Mouse (Mus musculus) adipocyte (in vitro differentiated cells): ENCODE measurements around the gene Cnn2.
A peak's percentile ranks its signal among the peaks of the same experiment; 100 is the strongest.

Experiments
- DNase-seq: peaks from one replicate; pipeline ENCODE4 v3.0.0-alpha.2; 2016; ENCODE audit warnings: low spot score

Gene Cnn2

GRCm38 (mm10) chr10:79970415-79971182 is 17.8 kb upstream of the Cnn2 start, which contains the start of gene Grin3b:
TSS of gene Grin3b (plus strand) at chr10:79970715.
- no peak for DNase-seq

DNA sequence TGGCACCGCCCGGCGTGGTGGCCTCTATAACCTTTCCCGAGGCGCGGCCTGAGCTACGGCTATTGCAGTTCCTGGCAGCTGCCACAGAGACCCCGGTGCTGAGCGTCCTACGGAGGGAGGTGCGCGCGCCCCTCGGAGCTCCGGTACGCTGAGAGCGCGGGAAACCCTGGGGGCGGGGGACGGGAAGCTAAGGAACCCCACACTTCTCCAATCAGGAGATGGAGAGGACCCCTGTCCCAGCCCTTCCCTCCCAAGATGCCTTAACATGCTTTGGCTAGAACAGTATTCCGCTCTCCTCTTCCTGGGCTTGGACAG is 17.2 kb upstream of the Cnn2 start:
- DNase-seq = no peak

DNA sequence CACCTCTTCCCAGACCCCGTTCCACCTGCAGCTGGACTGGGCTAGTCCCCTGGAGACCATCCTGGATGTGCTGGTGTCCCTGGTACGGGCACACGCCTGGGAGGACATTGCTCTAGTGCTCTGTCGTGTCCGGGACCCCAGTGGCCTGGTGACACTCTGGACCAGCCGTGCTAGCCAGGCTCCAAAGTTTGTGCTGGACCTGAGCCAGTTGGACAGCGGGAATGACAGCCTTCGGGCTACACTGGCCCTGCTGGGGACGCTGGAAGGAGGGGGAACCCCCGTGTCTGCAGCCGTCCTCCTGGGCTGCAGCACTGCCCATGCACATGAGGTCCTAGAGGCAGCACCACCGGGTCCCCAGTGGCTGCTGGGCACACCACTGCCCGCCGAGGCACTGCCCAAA is 15.6 kb upstream of the Cnn2 start:
- DNase-seq = no peak

DNA sequence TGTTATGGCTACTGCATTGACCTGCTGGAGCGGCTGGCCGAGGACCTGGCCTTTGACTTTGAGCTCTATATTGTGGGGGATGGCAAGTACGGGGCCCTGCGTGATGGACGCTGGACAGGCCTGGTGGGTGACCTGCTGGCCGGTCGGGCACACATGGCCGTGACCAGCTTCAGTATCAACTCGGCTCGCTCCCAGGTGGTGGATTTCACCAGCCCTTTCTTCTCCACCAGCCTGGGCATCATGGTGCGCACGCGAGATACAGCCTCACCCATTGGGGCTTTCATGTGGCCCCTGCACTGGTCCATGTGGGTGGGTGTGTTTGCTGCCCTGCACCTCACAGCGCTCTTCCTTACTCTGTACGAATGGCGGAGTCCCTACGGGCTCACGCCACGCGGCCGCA is 14.3 kb upstream of the Cnn2 start:
- DNase-seq = no peak

DNA sequence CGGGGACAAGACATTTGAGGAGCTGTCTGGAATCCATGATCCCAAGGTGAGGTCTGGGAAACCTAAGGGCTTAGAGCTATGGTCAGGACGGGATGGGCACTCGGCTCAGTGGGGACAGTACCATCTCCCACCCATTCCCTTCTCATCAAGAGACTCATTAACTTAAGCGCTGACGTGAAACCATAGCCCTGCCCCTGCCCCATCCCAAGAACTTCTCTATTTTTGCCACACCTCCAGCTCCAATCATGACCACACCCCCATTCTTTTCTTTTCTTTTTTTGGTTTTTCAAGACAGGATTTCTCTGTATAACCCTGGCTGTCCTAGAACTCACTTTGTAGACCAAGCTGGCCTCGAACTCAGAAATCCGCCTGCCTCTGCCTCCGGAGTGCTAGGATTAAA is 13.7 kb upstream of the Cnn2 start:
- DNase-seq = no peak

GRCm38 (mm10) chr10:79976071-79976721 is 12.2 kb upstream of the Cnn2 start:
- no peak for DNase-seq

GRCm38 (mm10) chr10:79976722-79977107 is 11.7 kb upstream of the Cnn2 start:
- no peak for DNase-seq

- no peak for DNase-seq
Measured at GRCm38 (mm10) chr10:79977324-79977723, 11.1 kb upstream of the Cnn2 start.

- DNase-seq = no peak
Measured at GRCm38 (mm10) chr10:79978061-79978460, 10.3 kb upstream of the Cnn2 start.

DNA sequence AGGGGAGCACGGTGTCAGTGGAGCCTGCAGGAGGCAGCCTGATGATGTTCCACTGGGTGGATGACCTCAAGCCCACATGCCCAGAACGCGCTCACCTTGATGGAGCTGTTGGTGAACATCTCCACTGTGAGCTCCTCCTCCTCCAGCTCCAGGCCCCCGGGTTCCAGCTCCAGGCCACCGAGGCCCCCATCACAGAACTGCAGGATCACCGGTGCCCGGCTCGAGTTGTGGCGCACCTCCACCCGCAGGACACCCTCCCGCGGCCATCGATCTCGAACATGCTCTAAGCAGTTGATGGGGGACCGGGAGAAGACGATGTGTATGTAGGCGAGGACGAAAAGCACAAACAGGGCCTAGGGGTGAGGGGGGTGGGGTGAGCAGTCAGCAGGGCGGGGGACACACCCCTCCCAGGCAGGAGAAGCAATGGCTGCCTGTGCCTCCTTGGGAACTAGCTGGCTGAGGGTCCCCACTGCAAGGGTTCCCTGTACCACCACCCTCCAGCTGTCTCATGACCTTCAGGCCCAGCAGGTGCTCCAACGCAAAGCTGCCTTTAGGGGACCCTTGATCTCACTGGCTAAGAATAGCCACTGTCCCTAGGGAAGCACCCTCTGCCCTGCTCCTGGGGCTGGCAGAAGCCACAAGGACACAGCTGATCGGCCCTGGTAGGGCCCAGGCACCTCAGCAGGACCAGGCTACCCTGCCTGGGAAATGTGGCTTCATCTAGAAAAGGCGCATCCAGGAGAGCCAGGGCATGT is 8.8 kb upstream of the Cnn2 start:
- no peak for DNase-seq

GRCm38 (mm10) chr10:79983205-79983604 is 5.2 kb upstream of the Cnn2 start:
- DNase-seq = no peak

- DNase-seq = peak; percentile 71
Measured at GRCm38 (mm10) chr10:79983670-79984069, 4.7 kb upstream of the Cnn2 start.

DNA sequence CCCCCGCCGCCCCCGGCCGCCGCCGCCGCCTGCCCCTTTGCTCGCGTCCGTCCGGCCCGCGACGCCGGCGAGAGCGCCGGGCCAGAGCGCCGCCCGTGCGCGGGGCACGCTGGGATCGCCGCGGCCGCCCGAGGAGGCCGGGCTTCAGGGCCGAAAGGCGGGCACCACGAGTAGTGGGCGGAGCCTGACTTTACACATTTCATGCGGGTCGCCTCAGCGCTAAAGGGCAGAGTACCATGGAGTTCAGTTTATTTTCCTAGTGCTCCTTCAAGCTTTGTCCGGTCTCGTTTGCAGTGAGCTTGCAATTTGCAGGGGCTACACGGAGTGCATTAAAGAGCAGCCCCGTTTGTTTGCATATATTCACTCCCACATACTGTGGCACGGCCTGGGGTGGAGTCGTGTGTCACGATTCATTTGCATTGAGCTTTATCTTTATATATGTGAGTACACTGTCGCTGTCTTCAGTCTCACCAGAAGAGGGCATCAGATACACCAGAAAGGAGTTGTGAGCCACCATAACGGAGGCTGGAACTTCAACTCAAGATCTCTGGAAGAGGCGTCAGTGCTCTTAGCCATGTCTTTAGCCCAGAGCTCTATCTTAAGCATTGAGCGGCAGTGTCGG is 4.1 kb upstream of the Cnn2 start, which contains the start of gene Tmem259:
Gene Tmem259, minus strand, starts transcription at position 136 of the 622 bp plus-strand sequence.
- DNase-seq = peak; percentile 90

- DNase-seq = peak; percentile 99
Measured at GRCm38 (mm10) chr10:79984871-79985270, 3.5 kb upstream of the Cnn2 start.

DNA sequence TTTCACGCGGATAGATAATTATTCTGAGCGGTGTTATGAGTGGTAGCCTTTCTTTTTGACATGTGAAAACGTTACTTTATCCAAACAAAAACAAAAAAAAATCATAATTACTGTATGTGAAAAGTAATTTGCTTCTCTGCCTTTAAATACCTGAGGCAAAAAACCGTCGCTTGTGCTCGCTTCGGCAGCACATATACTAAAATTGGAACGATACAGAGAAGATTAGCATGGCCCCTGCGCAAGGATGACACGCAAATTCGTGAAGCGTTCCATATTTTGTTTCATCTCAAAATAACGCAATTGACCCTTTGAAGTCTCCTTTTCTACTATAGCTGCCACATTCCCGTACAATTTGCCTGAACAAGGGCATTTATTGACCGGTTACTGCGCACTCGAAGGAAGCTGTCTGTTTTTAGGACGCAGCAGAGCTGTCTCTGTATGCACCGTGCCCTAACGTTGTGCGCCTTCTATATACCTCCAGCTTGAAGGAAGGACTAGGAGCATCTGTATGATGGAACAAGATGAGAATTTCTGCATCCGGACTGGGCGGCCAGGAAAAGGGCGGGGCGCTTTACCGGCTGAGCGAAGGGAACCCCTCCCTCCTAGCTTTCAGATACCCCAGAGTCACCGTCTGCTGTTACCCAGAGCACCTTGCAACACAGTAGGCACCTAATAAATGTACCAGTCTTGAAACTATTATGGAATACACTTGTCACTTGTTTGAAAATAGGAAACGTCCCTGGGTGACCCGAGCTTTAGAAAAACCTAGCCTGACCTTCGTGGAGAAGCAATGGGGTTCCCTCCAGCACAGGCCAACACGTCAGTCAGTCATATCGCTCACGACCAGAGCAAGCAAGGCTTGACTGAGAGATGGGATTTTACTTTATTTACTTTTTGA is 2.8 kb upstream of the Cnn2 start:
- DNase-seq = peak; percentile 65

DNA sequence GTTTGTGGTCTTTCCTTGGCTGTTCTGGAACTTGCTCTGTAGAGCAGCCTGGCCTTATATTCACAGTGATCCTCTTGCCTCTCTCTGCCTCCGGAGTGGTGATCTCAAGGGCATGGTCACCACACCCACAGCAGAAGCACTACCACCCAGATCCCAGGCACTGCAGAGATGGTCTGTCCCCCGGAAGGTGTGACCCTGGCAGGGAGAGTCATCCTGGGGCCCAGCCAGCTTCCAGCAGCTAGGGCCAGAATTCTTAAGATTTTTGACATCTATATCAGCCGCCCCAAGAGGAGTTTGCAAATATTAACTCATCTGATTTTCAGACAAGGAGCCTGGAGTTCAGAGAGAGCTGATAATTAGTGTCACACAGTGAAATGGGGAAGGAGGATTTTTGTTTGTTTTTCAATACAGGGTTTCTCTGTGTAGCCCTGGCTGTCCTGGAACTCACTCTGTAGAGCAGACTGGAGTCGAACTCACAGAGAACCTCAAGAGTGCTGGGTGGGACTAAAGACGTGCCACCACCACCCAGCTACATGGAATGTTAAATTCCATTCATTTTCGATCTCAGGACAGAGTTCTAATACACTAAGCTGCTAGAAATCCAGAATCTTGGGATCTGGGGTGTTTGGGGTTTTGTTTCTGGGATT is 2.0 kb upstream of the Cnn2 start:
- DNase-seq = peak; percentile 26

DNA sequence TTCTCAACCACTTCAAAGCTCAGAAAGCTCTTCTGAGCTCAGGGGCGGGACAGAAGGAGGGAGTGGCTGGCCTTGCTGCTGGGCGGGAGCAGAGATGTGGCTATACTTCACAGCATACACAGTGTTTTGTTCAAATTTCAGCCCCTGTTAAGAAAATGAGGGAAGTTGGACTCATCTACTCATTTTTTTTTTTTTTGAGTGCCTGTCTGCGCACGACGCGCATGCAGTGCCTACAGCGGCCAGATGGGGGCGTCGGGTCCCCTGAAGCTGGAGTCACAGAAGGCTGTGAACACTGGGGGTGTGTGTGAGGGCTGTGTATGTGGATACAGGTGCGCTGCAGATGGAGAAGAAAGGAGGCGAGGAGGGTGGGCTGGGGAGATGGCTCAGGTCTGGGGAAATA is 1.4 kb upstream of the Cnn2 start:
- DNase-seq = peak; percentile 63

DNA sequence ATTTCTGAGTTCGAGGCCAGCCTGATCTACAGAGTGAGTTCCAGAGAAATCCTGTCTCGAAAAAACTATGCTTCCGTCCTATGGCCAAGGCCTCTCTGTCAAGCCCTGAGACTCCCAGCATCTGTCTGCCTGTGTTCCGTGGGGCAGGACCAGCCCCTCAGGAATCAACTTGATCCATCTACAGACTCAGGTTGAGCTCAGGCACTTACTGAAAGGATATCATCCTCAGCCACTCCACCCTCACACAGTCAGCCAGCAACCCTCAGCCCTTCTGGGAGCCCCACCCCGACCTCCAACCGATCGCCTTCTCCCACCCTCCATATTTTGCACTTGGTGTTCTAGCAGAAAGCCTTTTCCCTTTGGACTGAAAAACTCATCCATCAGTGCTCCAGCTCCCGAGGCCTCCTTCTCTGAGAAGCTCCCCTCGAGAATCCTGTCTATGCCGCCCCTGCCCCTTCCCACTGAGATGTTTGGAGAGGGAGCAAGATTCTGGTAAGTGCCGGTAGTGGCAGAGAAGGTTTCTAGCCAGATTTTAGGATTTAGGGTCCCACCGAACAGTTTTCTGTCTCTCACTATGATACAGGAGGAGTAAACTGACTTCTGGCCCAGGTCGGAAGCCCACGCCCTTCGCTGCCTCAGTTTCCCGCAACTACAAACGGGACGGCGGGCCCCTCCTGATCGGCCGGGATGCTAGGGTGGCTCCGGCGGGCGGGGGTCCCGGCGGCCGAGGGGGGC is 446 bp upstream of the Cnn2 start:
- no peak for DNase-seq

GRCm38 (mm10) chr10:79989272-79989786 is 945 bp downstream of the Cnn2 start:
- DNase-seq = no peak

- DNase-seq = no peak
Measured at GRCm38 (mm10) chr10:79989870-79990269, 1.5 kb downstream of the Cnn2 start.
